Mouse (Mus musculus): ENCODE results near the gene Coq4. TPM values are rescaled to one million over a fixed set of nuclear protein-coding genes. Genes with fewer than 3 reads are reported as not detected.
"Not testable (repeated sequence)": the region's sequence is repeated elsewhere in the genome, so short reads cannot be mapped to it uniquely, and the experiment has no call there.

The Coq4 gene
- polyA plus RNA-seq, 1 experiment from 2014 or later, result 37.0 TPM

- ATAC-seq (ENCODE audit: insufficient number of reproducible peaks, low FRiP score, low TSS enrichment, low read depth), result no peak
- Histone ChIP-seq H3K27ac (replicated peaks) (no peak overlapping the region), H3K9ac (no peak overlapping the region), H3K36me3 (no peaks in the 10 kb centered on the region), H3K4me2 (replicated peaks) (no peak overlapping the region), H3K9me3 (replicated peaks) (no peaks in the 10 kb centered on the region), H3K4me1 (no peaks in the 10 kb centered on the region), H3K4me3 (replicated peaks) (no peak overlapping the region), H3K27me3 (no peaks in the 10 kb centered on the region)
- WGBS, result 0% methylated on average over 1 of the region's 1 CpGs
Measured at GRCm38 (mm10) chr2:29764831-29765230, 22.5 kb upstream of the Coq4 start.

- Histone ChIP-seq H3K4me1 (no peaks in the 10 kb centered on the region), H3K27ac (replicated peaks) (peak overlapping the region; percentile 61), H3K4me2 (replicated peaks) (no peak overlapping the region), H3K4me3 (replicated peaks) (no peak overlapping the region), H3K9ac (no peak overlapping the region), H3K36me3 (0 out of 2 replicates have a peak, but pooled peaks cover 3% of the 10 kb centered on the region), H3K9me3 (replicated peaks) (no peaks in the 10 kb centered on the region), H3K27me3 (no peaks in the 10 kb centered on the region)
- 46% methylated on average over 11 of the region's 11 CpGs for WGBS
- no peak for ATAC-seq (ENCODE audit: insufficient number of reproducible peaks, low FRiP score, low TSS enrichment, low read depth)
Measured at GRCm38 (mm10) chr2:29767976-29768709, 19.1 kb upstream of the Coq4 start.

- no peaks in the 10 kb centered on the region for H3K4me1 ChIP-seq
- no peak overlapping the region for H3K9ac ChIP-seq
- H3K36me3 ChIP-seq, result 0 out of 2 replicates have a peak, but pooled peaks cover 5% of the 10 kb centered on the region
- H3K27me3 ChIP-seq, result no peaks in the 10 kb centered on the region
- no peaks in the 10 kb centered on the region for H3K9me3 ChIP-seq (replicated peaks)
- no peak overlapping the region for H3K4me2 ChIP-seq (replicated peaks)
- no peak for ATAC-seq (ENCODE audit: insufficient number of reproducible peaks, low FRiP score, low TSS enrichment, low read depth)
- H3K27ac ChIP-seq (replicated peaks), result no peak overlapping the region
- 59% methylated on average over 9 of the region's 9 CpGs for WGBS
- no peak overlapping the region for H3K4me3 ChIP-seq (replicated peaks)
Measured at GRCm38 (mm10) chr2:29768901-29769300, 18.4 kb upstream of the Coq4 start.

- Histone ChIP-seq H3K9me3 (replicated peaks) (no peaks in the 10 kb centered on the region), H3K36me3 (0 out of 2 replicates have a peak, but pooled peaks cover 5% of the 10 kb centered on the region), H3K4me2 (replicated peaks) (no peak overlapping the region), H3K4me1 (no peaks in the 10 kb centered on the region), H3K27ac (replicated peaks) (no peak overlapping the region), H3K9ac (no peak overlapping the region), H3K4me3 (replicated peaks) (no peak overlapping the region), H3K27me3 (no peaks in the 10 kb centered on the region)
- ATAC-seq (ENCODE audit: insufficient number of reproducible peaks, low FRiP score, low TSS enrichment, low read depth), result no peak
Measured at GRCm38 (mm10) chr2:29770162-29770561, 17.1 kb upstream of the Coq4 start.

GRCm38 (mm10) chr2:29771611-29772461 is 15.5 kb upstream of the Coq4 start:
- no peaks in the 10 kb centered on the region for H3K4me1 ChIP-seq
- peaks cover 14% of the 10 kb centered on the region for H3K36me3 ChIP-seq
- 78% methylated on average over 8 of the region's 8 CpGs for WGBS
- no peak for ATAC-seq (ENCODE audit: insufficient number of reproducible peaks, low FRiP score, low TSS enrichment, low read depth)
- no peak overlapping the region for H3K4me3 ChIP-seq (replicated peaks)
- H3K4me2 ChIP-seq (replicated peaks), result no peak overlapping the region
- H3K27ac ChIP-seq (replicated peaks), result no peak overlapping the region
- H3K27me3 ChIP-seq, result no peaks in the 10 kb centered on the region
- H3K9ac ChIP-seq, result no peak overlapping the region
- no peaks in the 10 kb centered on the region for H3K9me3 ChIP-seq (replicated peaks)

- no peak for ATAC-seq (ENCODE audit: insufficient number of reproducible peaks, low FRiP score, low TSS enrichment, low read depth)
- Histone ChIP-seq H3K27ac (replicated peaks) (no peak overlapping the region), H3K9ac (no peak overlapping the region), H3K4me2 (replicated peaks) (no peak overlapping the region), H3K4me1 (no peaks in the 10 kb centered on the region), H3K9me3 (replicated peaks) (no peaks in the 10 kb centered on the region), H3K4me3 (replicated peaks) (no peak overlapping the region), H3K27me3 (no peaks in the 10 kb centered on the region), H3K36me3 (peaks cover 29% of the 10 kb centered on the region)
- WGBS, result 92% methylated on average over 4 of the region's 4 CpGs
Measured at GRCm38 (mm10) chr2:29773323-29773722, 14.0 kb upstream of the Coq4 start.

GRCm38 (mm10) chr2:29781256-29781655 is 6.0 kb upstream of the Coq4 start:
- ATAC-seq (ENCODE audit: insufficient number of reproducible peaks, low FRiP score, low TSS enrichment, low read depth); H3K4me2 ChIP-seq (replicated peaks); H3K4me3 ChIP-seq (replicated peaks); H3K9ac ChIP-seq; H3K27ac ChIP-seq (replicated peaks); H3K27me3 ChIP-seq; H3K9me3 ChIP-seq (replicated peaks); H3K4me1 ChIP-seq: not testable (repeated sequence)
- WGBS, result 91% methylated on average over 2 of the region's 2 CpGs
- peaks cover 93% of the 10 kb centered on the region for H3K36me3 ChIP-seq

- H3K27ac ChIP-seq (replicated peaks), result no peak overlapping the region
- WGBS, result 72% methylated on average over 4 of the region's 4 CpGs
- peaks cover 18% of the 10 kb centered on the region for H3K4me1 ChIP-seq
- peaks cover 64% of the 10 kb centered on the region for H3K36me3 ChIP-seq
- 0 out of 2 replicates have a peak, but pooled peaks cover 7% of the 10 kb centered on the region for H3K9me3 ChIP-seq (replicated peaks)
- ATAC-seq (ENCODE audit: insufficient number of reproducible peaks, low FRiP score, low TSS enrichment, low read depth), result no peak
- no peak overlapping the region for H3K4me3 ChIP-seq (replicated peaks)
- no peak overlapping the region for H3K4me2 ChIP-seq (replicated peaks)
- H3K27me3 ChIP-seq, result no peaks in the 10 kb centered on the region
- H3K9ac ChIP-seq, result no peak overlapping the region
Measured at GRCm38 (mm10) chr2:29784290-29784689, 3.0 kb upstream of the Coq4 start.

GRCm38 (mm10) chr2:29787937-29788681 is 816 bp downstream of the Coq4 start, which contains the start of gene Trub2:
Gene Trub2, minus strand, starts transcription at chr2:29788502.
- ATAC-seq (ENCODE audit: insufficient number of reproducible peaks, low FRiP score, low TSS enrichment, low read depth), result peak; percentile 86
- peak within 1 kb of the TSS; percentile 89 for H3K27ac ChIP-seq (replicated peaks)
- H3K4me3 ChIP-seq (replicated peaks), result peak within 1 kb of the TSS; percentile 70
- H3K36me3 ChIP-seq, result peaks cover 55% of the 10 kb centered on the region
- H3K27me3 ChIP-seq, result no peaks in the 10 kb centered on the region
- WGBS, result 1% methylated on average over 45 of the region's 45 CpGs
- H3K9me3 ChIP-seq (replicated peaks), result no peaks in the 10 kb centered on the region
- peak within 1 kb of the TSS; percentile 73 for H3K4me2 ChIP-seq (replicated peaks)
- peak within 1 kb of the TSS; percentile 57 for H3K9ac ChIP-seq
- H3K4me1 ChIP-seq, result peaks cover 19% of the 10 kb centered on the region

- H3K4me2 ChIP-seq (replicated peaks), result no peak overlapping the region
- H3K36me3 ChIP-seq, result peaks cover 51% of the 10 kb centered on the region
- no peak overlapping the region for H3K9ac ChIP-seq
- 0 out of 2 replicates have a peak, but pooled peaks cover 11% of the 10 kb centered on the region for H3K4me1 ChIP-seq
- no peaks in the 10 kb centered on the region for H3K9me3 ChIP-seq (replicated peaks)
- H3K27ac ChIP-seq (replicated peaks), result no peak overlapping the region
- 96% methylated on average over 2 of the region's 2 CpGs for WGBS
- ATAC-seq (ENCODE audit: insufficient number of reproducible peaks, low FRiP score, low TSS enrichment, low read depth), result no peak
- no peak overlapping the region for H3K4me3 ChIP-seq (replicated peaks)
- H3K27me3 ChIP-seq, result no peaks in the 10 kb centered on the region
Measured at GRCm38 (mm10) chr2:29792772-29793487, 5.6 kb downstream of the Coq4 start.

Measured in embryonic facial prominence, embryonic 15.5 days (tissue).